Mouse (Mus musculus): ENCODE measurements at regions not wholly inside any gene's neighbourhood (a gene's known extent, or its start where the extent isn't known, plus 50 kb on each side); places are given as distances from the start of the nearest gene placed in this dataset.

GRCm38 (mm10) chr16:95860111-95860510 is 130.6 kb downstream of the Psmg1 start:
- H3K4me3 ChIP-seq (ENCODE audit: low read depth, low read length) = no peak overlapping the region
- H3K27me3 ChIP-seq (replicated peaks; ENCODE audit: control insufficient read depth, insufficient read depth, low read length) = no peaks in the 10 kb centered on the region
- no peak overlapping the region for H3K9ac ChIP-seq (ENCODE audit: low read depth, low read length)
- no peak for ATAC-seq (replicated peaks; ENCODE audit: low FRiP score)
- no peaks in the 10 kb centered on the region for H3K9me3 ChIP-seq (ENCODE audit: control insufficient read depth, low read length)
- H3K36me3 ChIP-seq (ENCODE audit: control insufficient read depth, insufficient read depth, low read length) = no peaks in the 10 kb centered on the region
- 77% methylated on average over 5 of the region's 5 CpGs for WGBS
- H3K4me2 ChIP-seq = no peak overlapping the region
- no peak for DNase-seq (ENCODE audit: low spot score)
- peaks cover 27% of the 10 kb centered on the region for H3K4me1 ChIP-seq (replicated peaks; ENCODE audit: control insufficient read depth, insufficient read depth, low read length)
- H3K27ac ChIP-seq (ENCODE audit: low read depth, low read length) = no peak overlapping the region; the same call in 1 of the 2 replicates

GRCm38 (mm10) chr16:95857403-95857802 is 133.4 kb downstream of the Psmg1 start:
- no peaks in the 10 kb centered on the region for H3K9me3 ChIP-seq (ENCODE audit: control insufficient read depth, low read length)
- no peaks in the 10 kb centered on the region for H3K36me3 ChIP-seq (ENCODE audit: control insufficient read depth, insufficient read depth, low read length)
- H3K27me3 ChIP-seq (replicated peaks; ENCODE audit: control insufficient read depth, insufficient read depth, low read length) = no peaks in the 10 kb centered on the region
- DNase-seq (ENCODE audit: low spot score) = no peak
- WGBS = 80% methylated on average over 3 of the region's 3 CpGs
- no peak overlapping the region for H3K27ac ChIP-seq (ENCODE audit: low read depth, low read length)
- no peak overlapping the region for H3K4me2 ChIP-seq
- no peak for ATAC-seq (replicated peaks; ENCODE audit: low FRiP score)
- no peak overlapping the region for H3K9ac ChIP-seq (ENCODE audit: low read depth, low read length)
- no peak overlapping the region for H3K4me3 ChIP-seq (ENCODE audit: low read depth, low read length)
- peaks cover 13% of the 10 kb centered on the region for H3K4me1 ChIP-seq (replicated peaks; ENCODE audit: control insufficient read depth, insufficient read depth, low read length)

- ATAC-seq (replicated peaks; ENCODE audit: low FRiP score) (no peak), DNase-seq (ENCODE audit: low spot score) (no peak)
- no peak overlapping the region for H3K9ac ChIP-seq (ENCODE audit: low read depth, low read length)
- no peaks in the 10 kb centered on the region for H3K9me3 ChIP-seq (ENCODE audit: control insufficient read depth, low read length)
- H3K36me3 ChIP-seq (ENCODE audit: control insufficient read depth, insufficient read depth, low read length) = no peaks in the 10 kb centered on the region
- no peak overlapping the region for H3K4me2 ChIP-seq
- no peaks in the 10 kb centered on the region for H3K4me1 ChIP-seq (replicated peaks; ENCODE audit: control insufficient read depth, insufficient read depth, low read length)
- no peak overlapping the region for H3K4me3 ChIP-seq (ENCODE audit: low read depth, low read length)
- no peak overlapping the region for H3K27ac ChIP-seq (ENCODE audit: low read depth, low read length)
- no peaks in the 10 kb centered on the region for H3K27me3 ChIP-seq (replicated peaks; ENCODE audit: control insufficient read depth, insufficient read depth, low read length)
- WGBS = 72% methylated on average over 2 of the region's 2 CpGs
These were observed 135.5 kb downstream of the Psmg1 start for GRCm38 (mm10) chr16:95855230-95855629.

- Histone ChIP-seq H3K4me1 (replicated peaks; ENCODE audit: control insufficient read depth, insufficient read depth, low read length) (no peaks in the 10 kb centered on the region), H3K27me3 (replicated peaks; ENCODE audit: control insufficient read depth, insufficient read depth, low read length) (no peaks in the 10 kb centered on the region), H3K36me3 (ENCODE audit: control insufficient read depth, insufficient read depth, low read length) (no peaks in the 10 kb centered on the region), H3K9ac (ENCODE audit: low read depth, low read length) (no peak overlapping the region), H3K4me3 (ENCODE audit: low read depth, low read length) (no peak overlapping the region), H3K9me3 (ENCODE audit: control insufficient read depth, low read length) (no peaks in the 10 kb centered on the region), H3K27ac (ENCODE audit: low read depth, low read length) (no peak overlapping the region), H3K4me2 (no peak overlapping the region)
- WGBS = 41% methylated on average over 5 of the region's 5 CpGs
- DNase-seq (ENCODE audit: low spot score) = no peak
- no peak for ATAC-seq (replicated peaks; ENCODE audit: low FRiP score)
These were observed 138.9 kb downstream of the Psmg1 start for GRCm38 (mm10) chr16:95851907-95852306.

GRCm38 (mm10) chr16:95848555-95849082 is 142.1 kb downstream of the Psmg1 start:
- H3K9me3 ChIP-seq (ENCODE audit: control insufficient read depth, low read length) = no peaks in the 10 kb centered on the region
- no peak overlapping the region for H3K4me2 ChIP-seq
- H3K36me3 ChIP-seq (ENCODE audit: control insufficient read depth, insufficient read depth, low read length) = no peaks in the 10 kb centered on the region
- H3K27ac ChIP-seq (ENCODE audit: low read depth, low read length) = no peak overlapping the region
- DNase-seq (ENCODE audit: low spot score) (no peak), ATAC-seq (replicated peaks; ENCODE audit: low FRiP score) (no peak)
- WGBS = 57% methylated on average over 6 of the region's 6 CpGs
- H3K4me1 ChIP-seq (replicated peaks; ENCODE audit: control insufficient read depth, insufficient read depth, low read length) = no peaks in the 10 kb centered on the region
- no peak overlapping the region for H3K4me3 ChIP-seq (ENCODE audit: low read depth, low read length)
- H3K9ac ChIP-seq (ENCODE audit: low read depth, low read length) = no peak overlapping the region
- no peaks in the 10 kb centered on the region for H3K27me3 ChIP-seq (replicated peaks; ENCODE audit: control insufficient read depth, insufficient read depth, low read length)

- H3K4me3 ChIP-seq (ENCODE audit: low read depth, low read length) = no peak overlapping the region
- 0 out of 2 replicates have a peak, but pooled peaks cover 2% of the 10 kb centered on the region for H3K9me3 ChIP-seq (ENCODE audit: control insufficient read depth, low read length)
- no peaks in the 10 kb centered on the region for H3K27me3 ChIP-seq (replicated peaks; ENCODE audit: control insufficient read depth, insufficient read depth, low read length)
- 65% methylated on average over 3 of the region's 3 CpGs for WGBS
- no peaks in the 10 kb centered on the region for H3K4me1 ChIP-seq (replicated peaks; ENCODE audit: control insufficient read depth, insufficient read depth, low read length)
- H3K9ac ChIP-seq (ENCODE audit: low read depth, low read length) = no peak overlapping the region
- no peaks in the 10 kb centered on the region for H3K36me3 ChIP-seq (ENCODE audit: control insufficient read depth, insufficient read depth, low read length)
- ATAC-seq (replicated peaks; ENCODE audit: low FRiP score) (no peak), DNase-seq (ENCODE audit: low spot score) (no peak)
- no peak overlapping the region for H3K27ac ChIP-seq (ENCODE audit: low read depth, low read length)
- no peak overlapping the region for H3K4me2 ChIP-seq
These were observed 142.8 kb downstream of the Psmg1 start for GRCm38 (mm10) chr16:95847765-95848483.

- Histone ChIP-seq H3K4me1 (replicated peaks; ENCODE audit: control insufficient read depth, insufficient read depth, low read length) (no peaks in the 10 kb centered on the region), H3K4me3 (ENCODE audit: low read depth, low read length) (no peak overlapping the region), H3K36me3 (ENCODE audit: control insufficient read depth, insufficient read depth, low read length) (no peaks in the 10 kb centered on the region), H3K27ac (ENCODE audit: low read depth, low read length) (no peak overlapping the region), H3K9ac (ENCODE audit: low read depth, low read length) (no peak overlapping the region), H3K9me3 (ENCODE audit: control insufficient read depth, low read length) (0 out of 2 replicates have a peak, but pooled peaks cover 2% of the 10 kb centered on the region), H3K27me3 (replicated peaks; ENCODE audit: control insufficient read depth, insufficient read depth, low read length) (no peaks in the 10 kb centered on the region), H3K4me2 (no peak overlapping the region)
- 76% methylated on average over 10 of the region's 10 CpGs for whole genome bisulfite sequencing
- DNase-seq (ENCODE audit: low spot score) (no peak), ATAC-seq (replicated peaks; ENCODE audit: low FRiP score) (no peak)
These were observed 143.5 kb downstream of the Ets2 start for GRCm38 (mm10) chr16:95845323-95845860.

GRCm38 (mm10) chr16:95844691-95845090 is 142.8 kb downstream of the Ets2 start:
- Histone ChIP-seq H3K9me3 (ENCODE audit: control insufficient read depth, low read length) (0 out of 2 replicates have a peak, but pooled peaks cover 2% of the 10 kb centered on the region), H3K4me3 (ENCODE audit: low read depth, low read length) (no peak overlapping the region), H3K36me3 (ENCODE audit: control insufficient read depth, insufficient read depth, low read length) (no peaks in the 10 kb centered on the region), H3K27ac (ENCODE audit: low read depth, low read length) (no peak overlapping the region), H3K9ac (ENCODE audit: low read depth, low read length) (no peak overlapping the region), H3K27me3 (replicated peaks; ENCODE audit: control insufficient read depth, insufficient read depth, low read length) (no peaks in the 10 kb centered on the region), H3K4me1 (replicated peaks; ENCODE audit: control insufficient read depth, insufficient read depth, low read length) (no peaks in the 10 kb centered on the region), H3K4me2 (no peak overlapping the region)
- ATAC-seq (replicated peaks; ENCODE audit: low FRiP score) (no peak), DNase-seq (ENCODE audit: low spot score) (no peak)
- 50% methylated on average over 4 of the region's 4 CpGs for WGBS

GRCm38 (mm10) chr16:95842766-95843165 is 140.9 kb downstream of the Ets2 start:
- DNase-seq (ENCODE audit: low spot score) = no peak
- WGBS = 87% methylated on average over 3 of the region's 3 CpGs
- no peaks in the 10 kb centered on the region for H3K27me3 ChIP-seq (replicated peaks; ENCODE audit: control insufficient read depth, insufficient read depth, low read length)
- peaks cover 4% of the 10 kb centered on the region for H3K4me1 ChIP-seq (replicated peaks; ENCODE audit: control insufficient read depth, insufficient read depth, low read length)
- H3K36me3 ChIP-seq (ENCODE audit: control insufficient read depth, insufficient read depth, low read length) = no peaks in the 10 kb centered on the region
- no peak for ATAC-seq (replicated peaks; ENCODE audit: low FRiP score)
- no peak overlapping the region for H3K4me2 ChIP-seq
- H3K9ac ChIP-seq (ENCODE audit: low read depth, low read length) = no peak overlapping the region
- H3K9me3 ChIP-seq (ENCODE audit: control insufficient read depth, low read length) = 0 out of 2 replicates have a peak, but pooled peaks cover 2% of the 10 kb centered on the region
- H3K27ac ChIP-seq (ENCODE audit: low read depth, low read length) = no peak overlapping the region
- H3K4me3 ChIP-seq (ENCODE audit: low read depth, low read length) = no peak overlapping the region
